Mouse (Mus musculus) neural tube, embryonic 11.5 days (tissue): ENCODE measurements around the gene Ms4a1. TPM values are rescaled to one million over a fixed set of nuclear protein-coding genes. Genes with fewer than 3 reads are reported as not detected.
"Not testable (repeated sequence)": the region's sequence is repeated elsewhere in the genome, so short reads cannot be mapped to it uniquely, and the experiment has no call there.

Experiments used
- ATAC-seq: fragments of 200-750 bp; cut with Nextera tagmentation; 2 replicates; pipeline ENCODE4 v1.8.0; 2017; ENCODE audit warnings: moderate number of reproducible peaks, mild to moderate bottlenecking, moderate TSS enrichment, moderate library complexity; ENCODE audit not compliant: insufficient read depth, low FRiP score, low TSS enrichment
- DNase-seq: peaks from one replicate; pipeline ENCODE4 v3.0.0-alpha.2; 2015; ENCODE audit warnings: low spot score
- H3K27ac ChIP-seq: fragments of 300-500 bp; sonication (generic); 2 replicates; pipeline ENCODE4 v1.5.1; 2014; ENCODE audit warnings: low read depth, mild to moderate bottlenecking, low read length
- H3K27me3 ChIP-seq: fragments of 300-500 bp; sonication (generic); 2 replicates; pipeline ENCODE4 v1.6.1; 2014; ENCODE audit warnings: mild to moderate bottlenecking, low read length, mixed read lengths; ENCODE audit not compliant: control insufficient read depth, insufficient read depth
- H3K36me3 ChIP-seq: fragments of 300-500 bp; sonication (generic); 2 replicates; pipeline ENCODE4 v1.6.1; 2014; ENCODE audit warnings: mild to moderate bottlenecking, low read length, moderate library complexity, mixed read lengths; ENCODE audit not compliant: control insufficient read depth, insufficient read depth
- H3K4me1 ChIP-seq: fragments of 300-500 bp; sonication (generic); 2 replicates; pipeline ENCODE4 v1.6.1; 2014; ENCODE audit warnings: low read length, mixed read lengths; ENCODE audit not compliant: control insufficient read depth, insufficient read depth
- H3K4me2 ChIP-seq: fragments of 300-500 bp; sonication (generic); 2 replicates; pipeline ENCODE4 v1.6.1; 2014; ENCODE audit warnings: low read depth, mild to moderate bottlenecking, moderate library complexity
- H3K4me3 ChIP-seq: fragments of 300-500 bp; sonication (generic); 2 replicates; pipeline ENCODE4 v1.5.1; 2014; ENCODE audit warnings: low read depth, low read length
- H3K9ac ChIP-seq: fragments of 300-500 bp; sonication (generic); 2 replicates; pipeline ENCODE4 v1.6.1; 2014; ENCODE audit warnings: mild to moderate bottlenecking, low read length
- H3K9me3 ChIP-seq: fragments of 300-500 bp; sonication (generic); 2 replicates; pipeline ENCODE4 v1.6.1; 2016; ENCODE audit warnings: low read length; ENCODE audit not compliant: control insufficient read depth
- WGBS: fragments of 180-500 bp; shearing (Covaris S2); extraction: QIAGEN DNeasy Blood & Tissue Kit; methylation state at CpG from one replicate; pipeline ENCODE4 v1.1.7; 2014; 5-methylcytosine and 5-hydroxymethylcytosine counted together
- polyA plus RNA-seq: library from polyadenylated mRNA; unstranded; fragments of >200 nt; fragmentation: Nextera tagmentation; extraction: Ambion mirVana; gene quantifications from 2 replicates; pipeline ENCODE4 v1.2.1, GENCODE M21; 2014

Ms4a1 gene
- polyA plus RNA-seq, 1 experiment from 2014 or later, result not detected

DNA sequence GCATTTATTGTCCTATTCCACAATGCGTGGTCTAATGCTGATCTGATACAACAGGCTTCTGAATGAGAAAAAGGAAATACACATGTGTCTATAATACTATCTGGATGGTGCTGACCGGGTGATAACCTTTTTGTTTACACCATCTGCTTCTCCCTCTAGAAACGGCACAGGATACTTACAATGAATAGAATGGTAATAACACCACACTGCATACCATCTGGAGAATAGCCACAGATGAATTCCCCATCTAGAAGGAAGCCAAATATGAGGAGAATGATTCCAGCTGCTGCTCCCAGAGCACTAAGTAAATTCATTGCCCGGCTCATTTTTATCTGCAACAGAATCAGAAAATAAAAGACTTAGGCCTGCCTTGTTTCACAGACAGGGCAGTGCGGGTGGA is 10.4 kb upstream of the Ms4a1 start:
- 68% methylated on average over 5 of the region's 5 CpGs for WGBS

GRCm38 (mm10) chr19:11266956-11267355 is 915 bp upstream of the Ms4a1 start:
- Histone ChIP-seq H3K27ac (no peak overlapping the region), H3K9me3 (no peaks in the 10 kb centered on the region), H3K27me3 (no peaks in the 10 kb centered on the region), H3K4me3 (no peak overlapping the region), H3K36me3 (no peaks in the 10 kb centered on the region), H3K4me2 (no peak overlapping the region), H3K9ac (no peak overlapping the region), H3K4me1 (no peaks in the 10 kb centered on the region)
- ATAC-seq, result no peak
- 77% methylated on average over 4 of the region's 4 CpGs for WGBS
- no peak for DNase-seq

More for the DNA sequence above, 10.4 kb upstream of the Ms4a1 start:
- Histone ChIP-seq H3K27me3 (no peaks in the 10 kb centered on the region), H3K4me2 (no peak overlapping the region), H3K4me1 (no peaks in the 10 kb centered on the region), H3K9me3 (no peaks in the 10 kb centered on the region), H3K36me3 (no peaks in the 10 kb centered on the region), H3K9ac (no peak overlapping the region), H3K4me3 (no peak overlapping the region), H3K27ac (no peak overlapping the region)
- ATAC-seq (no peak), DNase-seq (no peak)

DNA sequence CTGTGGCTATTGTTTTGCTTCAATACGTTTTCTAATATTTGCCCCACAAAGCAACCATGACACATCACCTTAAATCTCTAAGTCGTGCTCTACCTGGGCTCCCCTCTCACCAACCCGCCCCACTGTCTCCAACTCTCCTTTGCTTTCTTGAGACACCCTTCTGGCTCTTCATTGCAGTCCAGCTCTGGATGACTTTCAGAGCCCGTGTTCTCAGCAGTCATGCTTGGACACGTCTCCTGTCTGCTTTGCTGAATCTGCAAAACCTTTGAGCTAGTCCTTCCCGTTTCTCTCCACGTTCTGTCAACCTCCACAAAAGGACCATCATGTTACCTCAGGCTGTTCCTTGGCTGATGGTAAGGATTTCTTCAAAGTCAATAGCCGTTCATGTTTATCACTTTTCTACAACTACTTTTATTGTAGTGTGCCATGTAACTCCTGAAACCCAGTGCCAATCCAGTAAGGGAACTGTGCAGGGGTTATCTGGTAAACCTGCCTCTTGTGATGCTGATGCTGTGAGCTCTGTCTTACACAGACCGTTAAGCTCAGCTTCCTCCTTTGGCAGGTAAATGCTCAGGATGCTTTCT is 1.3 kb downstream of the Ms4a1 start:
- Histone ChIP-seq H3K4me1 (no peaks in the 10 kb centered on the region), H3K9ac (no peak overlapping the region), H3K27me3 (no peaks in the 10 kb centered on the region), H3K27ac (no peak overlapping the region), H3K4me2 (no peak overlapping the region), H3K36me3 (no peaks in the 10 kb centered on the region), H3K9me3 (no peaks in the 10 kb centered on the region), H3K4me3 (no peak overlapping the region)
- ATAC-seq (no peak), DNase-seq (no peak)
- 90% methylated on average over 9 of the region's 9 CpGs for WGBS

DNA sequence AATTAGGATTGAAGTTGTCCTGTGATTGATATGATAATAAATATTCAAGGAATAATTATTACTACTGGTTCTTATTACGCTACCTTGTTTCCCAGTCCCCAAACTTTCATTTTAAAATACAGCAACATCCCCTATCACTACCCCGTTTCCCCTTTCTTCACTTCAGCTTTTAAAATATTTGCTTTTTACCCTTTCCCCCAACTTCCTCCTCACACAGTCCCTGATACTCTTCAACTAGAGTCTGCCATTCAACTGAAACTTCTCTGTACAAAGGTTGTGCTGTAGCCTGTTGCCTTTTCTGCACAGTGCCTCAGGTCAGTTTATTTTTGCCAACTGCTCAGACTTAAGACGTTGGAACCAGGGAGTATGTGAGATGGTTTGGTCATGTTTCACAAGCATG is 2.5 kb downstream of the Ms4a1 start:
- Histone ChIP-seq H3K9ac (no peak overlapping the region), H3K4me2 (no peak overlapping the region), H3K27ac (no peak overlapping the region), H3K27me3 (no peaks in the 10 kb centered on the region), H3K36me3 (no peaks in the 10 kb centered on the region), H3K4me1 (no peaks in the 10 kb centered on the region), H3K4me3 (no peak overlapping the region), H3K9me3 (no peaks in the 10 kb centered on the region)
- ATAC-seq (no peak), DNase-seq (no peak)
- 84% methylated on average over 3 of the region's 3 CpGs for WGBS

DNA sequence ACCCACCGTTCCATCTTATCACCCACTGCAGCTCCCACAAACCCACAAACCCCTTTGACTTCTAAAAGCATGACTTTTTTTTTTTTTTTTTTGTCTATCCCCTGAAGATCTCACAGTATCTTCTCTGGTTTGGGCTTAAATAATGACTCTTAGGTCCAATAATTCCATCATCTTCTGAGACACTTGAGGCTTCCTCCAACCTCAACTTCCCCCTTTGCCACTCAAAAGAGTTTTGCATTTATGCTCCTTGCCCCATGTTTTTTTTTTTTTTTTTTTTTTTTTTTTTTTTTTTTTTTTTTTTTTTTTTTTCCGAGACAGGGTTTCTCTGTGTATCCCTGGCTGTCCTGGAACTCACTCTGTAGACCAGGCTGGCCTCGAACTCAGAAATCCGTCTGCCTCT is 3.1 kb downstream of the Ms4a1 start:
- ATAC-seq, DNase-seq, H3K36me3 ChIP-seq, H3K4me1 ChIP-seq, H3K27me3 ChIP-seq, H3K4me2 ChIP-seq, H3K27ac ChIP-seq, H3K4me3 ChIP-seq, H3K9ac ChIP-seq, H3K9me3 ChIP-seq: not testable (repeated sequence)
- 79% methylated on average over 4 of the region's 4 CpGs for WGBS

DNA sequence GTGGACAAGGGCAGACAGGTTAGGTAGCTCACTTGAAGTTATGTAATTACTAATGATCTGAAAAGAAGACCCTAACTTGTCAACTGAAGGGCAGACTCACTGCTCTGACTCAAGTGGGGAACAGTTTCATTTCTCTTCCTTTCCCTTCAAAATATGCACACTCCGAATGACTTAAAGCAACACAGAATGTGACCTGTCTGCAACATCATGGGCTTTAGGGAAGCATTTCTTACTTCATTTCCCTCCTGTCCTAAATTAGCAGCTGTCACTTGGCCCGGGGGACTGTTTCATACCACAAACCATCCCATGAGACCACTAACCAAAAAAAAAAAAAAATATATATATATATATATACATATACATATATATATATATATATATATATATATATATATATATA is 4.5 kb downstream of the Ms4a1 start:
- Histone ChIP-seq H3K4me3 (no peak overlapping the region), H3K9ac (no peak overlapping the region), H3K27me3 (no peaks in the 10 kb centered on the region), H3K9me3 (no peaks in the 10 kb centered on the region), H3K36me3 (no peaks in the 10 kb centered on the region), H3K4me2 (no peak overlapping the region), H3K4me1 (no peaks in the 10 kb centered on the region), H3K27ac (no peak overlapping the region)
- DNase-seq (no peak), ATAC-seq (no peak)
- WGBS, result 82% methylated on average over 2 of the region's 2 CpGs

DNA sequence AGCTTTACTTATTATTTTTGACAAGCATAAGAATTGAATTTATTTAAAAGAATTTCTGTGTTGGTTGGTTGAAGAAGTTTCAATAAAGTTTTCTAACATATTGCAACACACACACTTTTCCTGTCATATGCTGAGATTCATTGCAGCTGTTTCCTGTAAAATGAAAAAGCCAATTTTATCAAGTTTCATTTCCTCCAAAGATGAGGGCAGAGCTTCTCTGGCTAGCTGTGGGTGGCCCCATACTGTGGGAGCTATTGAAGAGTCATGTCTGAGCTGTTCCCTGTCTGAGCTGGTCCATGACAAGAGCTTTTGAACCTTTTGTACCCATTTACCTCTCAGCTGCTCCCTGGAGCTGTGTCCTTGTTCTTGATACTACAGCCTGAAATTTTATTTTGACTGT is 21.8 kb downstream of the Ms4a1 start:
- no peaks in the 10 kb centered on the region for H3K9me3 ChIP-seq
- no peak overlapping the region for H3K4me2 ChIP-seq
- H3K27ac ChIP-seq, result no peak overlapping the region
- H3K36me3 ChIP-seq, result no peaks in the 10 kb centered on the region
- no peak for DNase-seq
- H3K4me1 ChIP-seq, result no peaks in the 10 kb centered on the region
- no peak for ATAC-seq
- H3K27me3 ChIP-seq, result no peaks in the 10 kb centered on the region
- H3K9ac ChIP-seq, result no peak overlapping the region
- no peak overlapping the region for H3K4me3 ChIP-seq

DNA sequence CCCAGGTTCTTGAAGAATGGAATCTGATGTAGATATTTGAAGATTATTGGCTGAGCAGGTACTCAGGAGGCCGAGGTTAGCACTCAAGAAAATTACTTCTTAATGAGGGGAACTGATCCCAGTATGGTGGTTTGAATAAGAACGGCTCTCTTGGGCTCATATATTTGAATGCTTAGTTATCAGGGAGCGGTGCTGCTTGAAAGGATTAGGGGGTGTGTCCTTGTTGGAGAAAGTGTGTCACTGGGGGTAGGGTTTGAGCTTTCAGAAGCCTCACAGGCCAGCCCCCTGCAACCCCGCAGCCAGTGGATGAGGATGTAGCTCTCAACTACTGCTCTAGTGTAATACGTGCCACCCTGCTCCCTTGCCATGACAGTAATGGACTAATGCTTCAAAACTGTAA is 23.5 kb downstream of the Ms4a1 start:
- 56% methylated on average over 5 of the region's 5 CpGs for WGBS
- ATAC-seq, result no peak

DNA sequence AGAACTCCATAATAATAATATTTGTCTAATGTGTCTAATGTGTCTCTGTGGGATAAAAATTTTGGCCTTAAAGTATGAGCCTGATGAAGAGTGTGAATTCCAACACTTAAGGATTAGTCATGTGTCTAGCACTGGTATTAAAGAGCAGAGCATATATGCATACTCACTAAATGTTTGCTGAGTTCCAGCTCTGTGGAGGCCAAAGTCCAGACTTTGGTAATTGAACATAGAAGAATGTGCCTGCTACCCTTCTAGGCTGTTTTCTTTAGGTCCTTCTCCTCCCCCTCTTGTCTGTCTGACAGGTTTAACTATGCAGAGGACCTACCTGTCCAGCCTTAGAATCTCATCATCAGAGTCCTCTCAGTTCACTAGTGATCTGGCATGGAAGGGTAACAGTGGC is 30.2 kb downstream of the Ms4a1 start:
- DNase-seq (no peak), ATAC-seq (no peak)
- H3K9me3 ChIP-seq, result no peaks in the 10 kb centered on the region
- H3K27ac ChIP-seq, result no peak overlapping the region
- H3K27me3 ChIP-seq, result no peaks in the 10 kb centered on the region
- H3K4me2 ChIP-seq, result no peak overlapping the region
- H3K36me3 ChIP-seq, result no peaks in the 10 kb centered on the region
- no peak overlapping the region for H3K9ac ChIP-seq
- H3K4me3 ChIP-seq, result no peak overlapping the region
- no peaks in the 10 kb centered on the region for H3K4me1 ChIP-seq

More for the DNA sequence above, 23.5 kb downstream of the Ms4a1 start:
- Histone ChIP-seq H3K27ac (no peak overlapping the region), H3K4me1 (no peaks in the 10 kb centered on the region), H3K27me3 (no peaks in the 10 kb centered on the region), H3K36me3 (no peaks in the 10 kb centered on the region), H3K9me3 (no peaks in the 10 kb centered on the region), H3K4me3 (no peak overlapping the region), H3K4me2 (no peak overlapping the region), H3K9ac (no peak overlapping the region)
- no peak for DNase-seq
